Mouse (Mus musculus) bone marrow, adult 2 months (tissue): ENCODE results near the gene Gsap. TPM values are rescaled to one million over a fixed set of nuclear protein-coding genes. Genes with fewer than 3 reads are reported as not detected.
"Not testable (repeated sequence)": the region's sequence is repeated elsewhere in the genome, so short reads cannot be mapped to it uniquely, and the experiment has no call there.

ENCODE experiments used
- H3K27ac ChIP-seq: fragments of 200-500 bp; 2 replicates; pipeline ENCODE4 v1.5.1; 2012; ENCODE audit warnings: low read depth, mild to moderate bottlenecking, control low read depth, inconsistent platforms, low read length; ENCODE audit not compliant: control insufficient read depth, poor library complexity, insufficient read depth
- H3K4me1 ChIP-seq: fragments of 200-500 bp; 2 replicates; pipeline ENCODE4 v1.6.1; 2011; ENCODE audit warnings: low read length; ENCODE audit not compliant: control insufficient read depth, insufficient read depth
- H3K4me3 ChIP-seq: fragments of 200-500 bp; replicated peaks from 2 replicates; pipeline ENCODE3; 2011; ENCODE audit warnings: mild to moderate bottlenecking, low read depth, low read length, control low read depth; ENCODE audit not compliant: control insufficient read depth
- CTCF ChIP-seq: fragments of 200-500 bp; IDR thresholded peaks from 2 replicates; pipeline ENCODE4 v1.5.1; 2011; ENCODE audit warnings: low read length, control low read depth; ENCODE audit not compliant: control insufficient read depth, insufficient read depth
- POLR2A ChIP-seq: fragments of 200-500 bp; IDR thresholded peaks from 2 replicates; pipeline ENCODE4 v1.6.1; 2011; ENCODE audit warnings: low read depth, mild to moderate bottlenecking, control low read depth, low read length, borderline replicate concordance; ENCODE audit not compliant: control insufficient read depth
- WGBS: fragments of 180-500 bp; shearing (Covaris S2); methylation state at CpG from one replicate; pipeline ENCODE4 v1.1.7; 2018; 5-methylcytosine and 5-hydroxymethylcytosine counted together
- polyA plus RNA-seq: library from polyadenylated mRNA; stranded (reverse); fragments of >200 nt; gene quantifications from 2 replicates; pipeline ENCODE4 v1.2.4, GENCODE M21; 2011; ENCODE audit warnings: low replicate concordance; ENCODE audit not compliant: missing spikeins, insufficient read depth, insufficient read length

Gsap gene
- polyA plus RNA-seq, 1 experiment = 16.2 TPM

GRCm38 (mm10) chr5:21271386-21272354 is 85.6 kb downstream of the Gsap start:
- peak overlapping the region; percentile 8; the same call in 1 of the 2 replicates for H3K27ac ChIP-seq
- TF ChIP-seq POLR2A = no peak
- H3K4me1 ChIP-seq = no peaks in the 10 kb centered on the region; the same call in 1 of the 2 replicates
- 70% methylated on average over 9 of the region's 9 CpGs for WGBS
- H3K4me3 ChIP-seq = no peak overlapping the region

- not testable (repeated sequence) for H3K27ac ChIP-seq, H3K4me3 ChIP-seq, H3K4me1 ChIP-seq
- WGBS = 47% methylated on average over 2 of the region's 2 CpGs
These were observed 91.6 kb downstream of the Gsap start for GRCm38 (mm10) chr5:21277685-21278084.

- H3K4me1 ChIP-seq = no peaks in the 10 kb centered on the region
- TF ChIP-seq POLR2A = no peak
- TF ChIP-seq CTCF = no peak
- no peak overlapping the region for H3K4me3 ChIP-seq
- H3K27ac ChIP-seq = no peak overlapping the region
- 89% methylated on average over 12 of the region's 12 CpGs for WGBS
These were observed 97.5 kb downstream of the Gsap start for GRCm38 (mm10) chr5:21283356-21284062.

GRCm38 (mm10) chr5:21288658-21289435 is 102.8 kb downstream of the Gsap start:
- 72% methylated on average over 7 of the region's 7 CpGs for WGBS
- H3K4me3 ChIP-seq = no peak overlapping the region
- TF ChIP-seq CTCF = no peak
- TF ChIP-seq POLR2A = no peak
- no peak overlapping the region for H3K27ac ChIP-seq
- no peaks in the 10 kb centered on the region for H3K4me1 ChIP-seq

- no peak overlapping the region for H3K27ac ChIP-seq
- WGBS = 86% methylated on average over 8 of the region's 8 CpGs
These were observed 104.5 kb downstream of the Gsap start for GRCm38 (mm10) chr5:21290594-21290993.

GRCm38 (mm10) chr5:21295683-21296082 is 109.6 kb downstream of the Gsap start:
- H3K27ac ChIP-seq = no peak overlapping the region
- no peak for TF ChIP-seq CTCF
- TF ChIP-seq POLR2A = no peak
- H3K4me3 ChIP-seq = no peak overlapping the region
- WGBS = 71% methylated on average over 8 of the region's 8 CpGs
- H3K4me1 ChIP-seq = no peaks in the 10 kb centered on the region

More at GRCm38 (mm10) chr5:21290594-21290993, 104.5 kb downstream of the Gsap start:
- Histone ChIP-seq H3K4me3 (no peak overlapping the region), H3K4me1 (no peaks in the 10 kb centered on the region)
- TF ChIP-seq CTCF (no peak), POLR2A (no peak)

GRCm38 (mm10) chr5:21299076-21299755 is 113.2 kb downstream of the Gsap start:
- no peaks in the 10 kb centered on the region for H3K4me1 ChIP-seq
- H3K4me3 ChIP-seq = no peak overlapping the region
- WGBS = 81% methylated on average over 21 of the region's 21 CpGs
- no peak for TF ChIP-seq POLR2A
- TF ChIP-seq CTCF = no peak
- no peak overlapping the region for H3K27ac ChIP-seq
